Mouse (Mus musculus) kidney, postnatal 10 days (tissue): Measurements from ENCODE around the gene Cdk15.

ENCODE experiments used
- DNase-seq: peaks from one replicate; pipeline ENCODE4 v3.0.0; 2021; ENCODE audit warnings: mixed read lengths

Gene Cdk15

DNA sequence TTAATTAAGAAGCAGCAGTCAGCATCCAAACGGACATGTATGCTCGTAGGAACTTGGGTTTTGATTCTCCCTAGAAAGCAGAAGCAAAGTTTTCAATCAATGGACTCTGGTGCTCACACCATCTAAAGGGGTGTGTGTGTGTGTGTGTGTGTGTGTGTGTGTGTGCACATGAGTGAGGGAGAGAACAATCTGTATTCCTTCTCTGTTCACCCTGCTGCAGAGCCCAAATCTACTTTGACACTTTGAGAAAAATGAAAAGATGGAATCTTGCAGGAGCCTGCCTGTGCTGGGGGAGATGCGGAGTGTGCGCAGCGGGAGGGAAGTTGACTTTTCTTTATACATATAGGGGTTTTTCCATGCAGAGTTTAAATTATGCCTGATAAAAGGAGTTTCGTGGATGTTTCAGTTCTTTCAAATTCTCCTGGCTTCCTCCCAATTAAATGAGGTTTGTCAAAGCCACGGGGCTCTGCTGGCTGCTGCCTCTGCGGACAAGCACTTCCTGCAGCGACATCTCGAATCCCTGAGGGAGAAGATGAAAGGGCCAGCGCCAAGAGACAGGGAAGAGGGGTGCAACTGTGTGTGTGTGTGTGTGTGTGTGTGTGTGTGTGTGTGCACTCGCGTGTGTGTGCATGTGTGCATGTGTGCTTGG, 76.2 kb downstream of the Cdk15 start:
- peak; percentile 51 for DNase-seq

DNA sequence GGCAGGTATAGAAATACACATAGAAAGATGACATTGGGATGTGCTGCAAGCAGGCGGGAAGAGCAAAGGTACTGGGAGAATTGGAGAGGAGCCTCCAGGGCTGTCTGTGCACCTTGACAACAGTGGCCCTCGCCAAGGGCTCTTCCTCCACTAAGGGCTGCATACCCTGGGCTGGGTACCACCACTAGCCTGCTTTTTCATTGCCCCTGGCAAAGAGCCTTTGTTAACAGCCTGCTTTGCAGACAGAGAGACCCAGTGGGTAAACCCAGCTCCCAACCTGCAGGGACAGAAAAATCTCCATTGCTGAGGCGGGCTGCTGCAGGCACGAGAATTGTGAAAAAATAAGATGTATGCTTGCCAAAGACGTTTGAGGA, 76.7 kb downstream of the Cdk15 start:
- no peak for DNase-seq

GRCm38 (mm10) chr1:59333860-59334561, 77.3 kb downstream of the Cdk15 start:
- DNase-seq = no peak

DNA sequence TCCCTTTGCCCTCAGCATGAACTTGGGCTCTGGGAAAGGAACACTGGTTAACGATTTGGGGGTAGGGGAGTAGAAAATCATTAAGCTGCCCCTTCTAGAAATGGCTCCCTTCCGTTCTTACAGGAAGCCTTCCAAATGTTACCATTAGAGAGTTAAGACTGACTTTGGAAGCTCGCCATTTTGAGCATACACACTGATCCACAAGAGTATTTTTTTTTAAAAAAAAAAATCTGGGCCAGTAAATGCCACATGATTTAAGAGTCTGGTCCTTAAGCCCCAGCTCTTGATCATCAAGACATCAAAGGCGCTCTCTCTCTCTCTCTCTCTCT, 77.8 kb downstream of the Cdk15 start:
- DNase-seq = no peak

DNA sequence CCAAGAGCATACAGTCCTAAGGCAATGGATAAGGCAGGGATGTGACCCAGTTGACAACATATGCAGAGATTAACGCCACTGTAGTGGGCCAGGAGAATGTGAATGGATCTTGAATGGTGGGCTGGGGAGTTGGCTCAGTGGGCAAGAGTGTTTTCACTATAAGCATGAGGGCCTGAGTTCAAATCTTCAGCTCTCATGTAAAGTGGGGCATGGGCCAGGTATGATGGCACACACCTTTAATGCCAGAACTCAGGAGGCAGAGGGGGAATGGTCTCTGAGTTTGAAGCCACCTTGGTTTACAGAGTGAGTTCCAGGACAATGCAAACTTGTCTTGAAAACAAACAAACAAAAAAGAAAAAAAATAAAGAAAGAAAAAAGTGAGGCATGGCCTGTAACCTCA, 79.5 kb downstream of the Cdk15 start:
- DNase-seq = no peak

DNA sequence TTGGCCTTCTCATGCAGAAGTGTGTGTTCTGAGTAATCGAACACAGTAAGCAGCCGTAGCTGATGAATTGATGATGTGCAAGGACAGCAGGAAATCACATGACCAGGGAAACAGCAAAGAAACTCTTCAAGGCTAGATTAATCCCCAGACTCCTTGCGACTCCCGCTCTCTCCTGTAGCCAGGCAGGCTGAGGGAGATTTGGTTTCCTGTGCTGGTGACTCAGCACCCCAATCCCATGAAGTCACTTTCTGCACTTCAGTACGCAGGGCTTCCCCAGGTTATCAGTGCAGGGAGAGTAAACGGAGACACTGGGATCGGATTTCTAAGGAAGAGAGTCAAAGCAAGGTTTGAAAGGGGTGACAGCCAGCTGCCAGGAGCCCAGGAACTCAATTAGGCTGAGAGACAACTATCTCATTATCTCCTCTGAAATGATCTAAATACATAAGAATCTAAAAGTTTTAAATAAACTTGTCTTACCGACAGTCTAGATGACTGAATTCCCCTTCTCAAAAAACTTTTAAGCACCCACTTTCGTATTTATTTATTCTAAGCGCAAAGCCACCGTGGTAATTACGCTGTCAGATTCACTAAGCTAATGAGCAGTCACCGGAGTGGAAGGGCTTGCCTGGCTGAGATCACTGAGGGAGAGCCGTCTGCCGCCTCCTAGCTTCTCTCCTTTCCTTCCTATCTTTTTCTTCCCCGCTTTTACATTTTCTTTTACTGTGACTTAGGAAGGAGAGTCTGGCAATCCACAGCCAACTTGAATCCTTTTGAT, 84.3 kb downstream of the Cdk15 start:
- DNase-seq = no peak

DNA sequence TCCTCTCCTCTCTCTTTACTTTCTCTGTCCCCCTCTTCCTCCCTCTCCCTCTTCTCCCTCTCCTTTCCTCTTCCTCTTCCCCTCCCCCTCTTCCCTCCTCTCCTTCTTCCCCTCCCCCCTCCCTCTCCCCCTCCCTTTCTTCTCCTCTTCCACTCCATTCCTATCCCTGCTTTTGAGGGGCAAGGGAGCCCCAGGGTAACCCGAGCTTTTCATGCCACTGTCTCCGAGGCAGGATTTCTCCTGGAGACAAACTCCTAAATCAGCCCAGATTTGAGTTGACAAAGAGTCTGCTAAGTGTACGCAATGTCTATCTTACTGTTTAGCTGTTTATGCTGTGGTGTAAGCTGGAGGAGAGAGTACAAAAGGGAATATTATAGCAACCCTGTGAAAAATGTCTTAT, 85.0 kb downstream of the Cdk15 start:
- no peak for DNase-seq

DNA sequence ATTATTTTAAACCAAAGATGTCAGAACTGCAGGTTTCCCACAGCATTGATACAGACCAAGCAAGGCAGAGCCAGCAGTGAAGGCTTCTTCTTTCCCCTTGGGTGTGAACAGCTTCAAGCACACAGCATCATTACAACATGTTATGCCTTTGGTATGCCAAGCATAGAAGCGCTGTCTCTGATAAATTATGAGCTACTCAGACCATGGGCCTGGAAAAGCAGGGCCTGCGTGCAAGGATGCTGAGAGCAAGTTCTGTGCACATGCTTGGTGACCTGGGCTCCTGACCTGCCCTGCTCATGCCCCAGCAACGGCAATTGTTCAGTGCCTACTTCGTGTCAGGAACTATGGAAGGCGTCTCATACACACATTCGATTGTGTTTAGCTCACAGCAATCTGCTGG, 85.4 kb downstream of the Cdk15 start:
- DNase-seq = no peak

- DNase-seq = no peak
Observed at GRCm38 (mm10) chr1:59352706-59353105, 96.0 kb downstream of the Cdk15 start.

- DNase-seq = no peak
Observed at GRCm38 (mm10) chr1:59355440-59355839, 98.7 kb downstream of the Cdk15 start.

GRCm38 (mm10) chr1:59359136-59359535, 102.4 kb downstream of the Cdk15 start:
- DNase-seq = no peak

DNA sequence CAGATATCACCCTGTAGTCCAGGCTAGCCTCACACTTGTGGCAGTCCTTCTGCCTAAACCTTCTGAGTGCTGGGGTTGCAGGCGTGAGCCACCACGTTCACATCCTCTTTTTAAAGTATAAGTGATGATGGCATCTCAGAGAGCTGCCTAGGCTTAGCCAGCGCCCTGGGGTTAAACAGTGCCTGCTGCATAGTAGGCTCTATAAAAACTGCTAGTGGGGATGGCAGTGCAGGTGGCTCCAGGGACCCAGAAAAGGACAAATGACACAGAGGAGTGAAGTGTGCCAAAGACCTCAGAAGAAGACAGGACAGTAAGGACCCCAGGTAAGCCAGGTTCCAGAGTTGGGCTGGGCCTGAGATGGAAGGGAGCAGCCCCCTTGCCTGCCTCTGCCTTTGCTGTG, 104.1 kb downstream of the Cdk15 start:
- no peak for DNase-seq

GRCm38 (mm10) chr1:59361460-59361859, 104.8 kb downstream of the Cdk15 start:
- no peak for DNase-seq

- no peak for DNase-seq
Observed at GRCm38 (mm10) chr1:59361966-59362365, 105.3 kb downstream of the Cdk15 start.

DNA sequence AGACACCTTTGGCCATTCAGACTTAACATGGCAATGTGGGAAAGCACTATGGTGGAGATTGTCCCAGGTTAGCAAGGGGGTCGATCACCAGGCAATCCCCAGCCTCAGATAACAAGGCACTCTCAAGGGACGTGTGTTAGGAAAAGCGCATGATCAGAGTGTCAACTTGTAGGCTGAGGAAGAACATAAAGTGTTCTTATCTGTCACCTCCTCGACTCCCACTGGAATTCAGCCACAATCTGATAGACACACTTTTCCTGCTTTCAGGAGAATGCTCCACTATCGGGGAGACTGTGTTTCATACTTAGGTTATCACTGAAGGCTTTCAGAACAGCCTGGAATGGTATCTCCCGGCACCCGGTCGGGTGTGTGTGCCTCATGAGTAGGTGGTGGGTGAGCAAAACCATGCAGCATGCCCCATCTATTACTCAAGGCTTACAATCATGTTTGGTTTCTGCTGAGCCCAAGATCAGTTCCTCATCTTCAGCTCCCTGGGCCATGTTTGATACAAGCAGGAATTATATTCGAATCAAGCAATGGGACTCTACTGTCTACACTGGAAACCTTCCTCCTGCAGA, 107.8 kb downstream of the Cdk15 start:
- DNase-seq = no peak

- DNase-seq = peak; percentile 49
Observed at GRCm38 (mm10) chr1:59367928-59368648, 111.4 kb downstream of the Cdk15 start.

DNA sequence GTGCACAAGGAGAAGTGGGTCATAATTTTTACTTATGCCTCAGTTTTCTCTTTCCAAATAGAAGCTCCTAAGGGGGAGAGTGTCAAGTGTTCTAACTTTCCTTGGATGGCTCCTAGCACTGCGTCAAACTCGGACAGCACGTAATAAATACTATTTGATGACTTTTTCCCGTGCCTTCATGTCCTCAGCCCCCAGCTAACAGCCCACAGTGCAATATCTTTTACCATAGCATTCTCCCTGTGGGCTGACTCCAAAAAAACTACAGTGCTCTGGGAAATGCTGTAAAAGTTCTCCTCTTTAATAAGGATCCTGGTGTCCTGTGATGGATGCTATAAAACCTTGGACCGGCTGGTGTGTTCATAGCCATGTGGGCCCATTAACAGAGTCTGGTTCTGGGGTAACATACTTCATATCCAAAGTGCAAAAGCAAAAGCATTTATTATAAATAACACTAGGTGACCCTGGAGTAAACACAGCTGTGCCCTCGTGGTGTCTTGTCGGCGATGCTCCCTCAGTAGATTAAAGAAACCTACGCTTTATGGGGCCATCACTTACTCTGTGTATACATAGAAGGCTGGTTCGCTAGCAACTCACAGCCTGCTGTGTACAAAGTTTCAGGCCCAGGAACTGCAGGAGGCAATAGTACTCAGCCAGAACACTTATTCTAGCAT, 112.1 kb downstream of the Cdk15 start:
- peak; percentile 23 for DNase-seq

GRCm38 (mm10) chr1:59369320-59369685, 112.6 kb downstream of the Cdk15 start:
- no peak for DNase-seq

DNA sequence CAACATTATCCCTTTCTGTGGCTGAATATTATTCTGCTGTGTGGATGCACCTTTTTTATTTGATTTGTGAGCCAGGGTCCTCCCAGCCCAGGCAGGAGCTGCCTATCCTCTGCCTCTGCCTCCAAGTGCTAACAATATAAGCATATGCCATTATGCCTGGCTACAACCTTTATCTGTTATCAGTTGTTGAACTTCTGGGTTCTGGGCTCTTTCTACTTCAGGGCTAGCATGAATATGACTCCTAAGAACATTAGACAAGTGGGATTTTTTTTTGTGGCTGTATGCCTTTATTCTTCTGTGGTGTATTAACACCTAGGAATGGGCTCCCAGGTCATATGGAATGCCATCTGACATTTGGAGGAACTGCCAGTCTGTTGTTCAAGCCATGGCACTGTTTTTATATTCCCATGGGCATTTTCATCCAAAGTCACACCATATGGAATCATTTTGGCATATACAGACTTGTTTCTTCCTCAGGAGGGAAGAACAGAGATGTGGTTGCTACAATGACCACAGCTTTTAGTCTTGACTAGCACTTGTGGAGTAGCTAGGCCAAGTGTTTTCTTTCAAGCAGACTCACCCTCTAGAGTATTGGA, 113.7 kb downstream of the Cdk15 start:
- no peak for DNase-seq

- DNase-seq = peak; percentile 31
Observed at GRCm38 (mm10) chr1:59376021-59376548, 119.4 kb downstream of the Cdk15 start.

GRCm38 (mm10) chr1:59376557-59376956, 119.9 kb downstream of the Cdk15 start:
- DNase-seq = no peak

DNA sequence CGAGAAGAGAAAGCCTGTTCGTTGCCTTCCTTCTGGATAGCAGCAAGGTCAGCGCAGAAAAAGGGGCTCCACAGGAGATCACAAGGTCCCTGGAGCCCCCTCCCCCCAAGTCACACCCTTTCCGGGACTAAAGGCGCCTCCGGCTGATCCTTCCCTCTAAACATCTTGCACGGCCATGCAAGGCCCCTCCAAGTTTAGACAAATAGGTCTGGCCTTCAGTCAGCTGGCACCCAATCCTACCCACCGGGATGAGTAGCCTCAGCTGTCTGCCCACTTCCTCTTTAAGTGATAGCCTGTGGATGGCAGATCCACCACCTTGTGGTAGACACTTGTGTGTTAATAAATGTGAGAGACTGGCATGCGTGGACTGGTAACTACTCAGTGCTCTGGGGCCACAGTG, 120.6 kb downstream of the Cdk15 start:
- no peak for DNase-seq
